Mouse (Mus musculus) CH12.LX (cell line): ENCODE data around the gene Trim7.

Experiments
- CTCF ChIP-seq, 2 experiments: IDR thresholded peaks in 1 of 2; conservative IDR thresholded peaks in 1 of 2; 2 replicates each; pipeline ENCODE4 v1.5.1; 2011 to 2012; ENCODE audit warnings: low read depth in 2 of 2, low read length in 2 of 2, improper control_type of control experiment in 1 of 2, inconsistent platforms in 1 of 2, mild to moderate bottlenecking in 1 of 2, moderate library complexity in 1 of 2
- E2F4 ChIP-seq: IDR thresholded peaks from 2 replicates; pipeline ENCODE4 v1.6.1; 2011; ENCODE audit warnings: low read depth, low read length, improper control_type of control experiment; ENCODE audit not compliant: insufficient replicate concordance
- MAFK ChIP-seq: IDR thresholded peaks from 2 replicates; pipeline ENCODE4 v1.6.1; 2011; ENCODE audit warnings: low read length, improper control_type of control experiment; ENCODE audit not compliant: insufficient replicate concordance
- MXI1 ChIP-seq: IDR thresholded peaks from 2 replicates; pipeline ENCODE4 v1.6.1; 2011; ENCODE audit warnings: mild to moderate bottlenecking, low read depth, low read length, improper control_type of control experiment
- MYC ChIP-seq: IDR thresholded peaks from 2 replicates; pipeline ENCODE4 v1.6.1; 2011; ENCODE audit warnings: low read depth, mild to moderate bottlenecking, improper control_type of control experiment, low read length
- POLR2A ChIP-seq: IDR thresholded peaks from 2 replicates; pipeline ENCODE4 v1.6.1; 2011; ENCODE audit warnings: low read depth, mild to moderate bottlenecking, improper control_type of control experiment, low read length
- RAD21 ChIP-seq: IDR thresholded peaks from 2 replicates; pipeline ENCODE4 v1.6.1; 2011; ENCODE audit warnings: low read depth, mild to moderate bottlenecking, low read length, improper control_type of control experiment, moderate library complexity
- SIN3A ChIP-seq: IDR thresholded peaks from 2 replicates; pipeline ENCODE4 v1.6.1; 2012; ENCODE audit warnings: low read length, improper control_type of control experiment, inconsistent platforms
- SMC3 ChIP-seq: IDR thresholded peaks from 2 replicates; pipeline ENCODE4 v1.6.1; 2011; ENCODE audit warnings: low read depth, low read length, improper control_type of control experiment
- USF1 ChIP-seq: IDR thresholded peaks from 2 replicates; pipeline ENCODE4 v1.6.1; 2014; ENCODE audit warnings: low read depth, mild to moderate bottlenecking, inconsistent platforms, low read length, improper control_type of control experiment
- USF2 ChIP-seq: conservative IDR thresholded peaks from 2 replicates; pipeline ENCODE4 v1.6.1; 2011; ENCODE audit warnings: low read depth, low read length, improper control_type of control experiment

GRCm38 (mm10) chr11:48788311-48789089, 37.4 kb upstream of the Trim7 start:
- TF ChIP-seq CTCF (conservative IDR thresholded peaks at IDR 0.05 in 1 of 2, IDR thresholded peaks at IDR 0.05 in 1 of 2; ENCODE audit: low read depth in 2 of 2, low read length in 2 of 2) (peak; percentile 50 to 88), RAD21 (peak; percentile 60), SMC3 (peak; percentile 80), POLR2A (peak; percentile 49; the same call in 1 of the 2 replicates), MXI1 (0 out of 2 replicates have a peak, but pooled peaks have one; percentile 32), MAFK (no peak), MYC (no peak; the same call in 1 of the 2 replicates), USF1 (no peak), SIN3A (peak; percentile 55; the same call in 1 of the 2 replicates), USF2 (no peak), E2F4 (0 out of 2 replicates have a peak, but pooled peaks have one; percentile 15)
